Mouse (Mus musculus): ENCODE data around the gene Klhl40.

DNA sequence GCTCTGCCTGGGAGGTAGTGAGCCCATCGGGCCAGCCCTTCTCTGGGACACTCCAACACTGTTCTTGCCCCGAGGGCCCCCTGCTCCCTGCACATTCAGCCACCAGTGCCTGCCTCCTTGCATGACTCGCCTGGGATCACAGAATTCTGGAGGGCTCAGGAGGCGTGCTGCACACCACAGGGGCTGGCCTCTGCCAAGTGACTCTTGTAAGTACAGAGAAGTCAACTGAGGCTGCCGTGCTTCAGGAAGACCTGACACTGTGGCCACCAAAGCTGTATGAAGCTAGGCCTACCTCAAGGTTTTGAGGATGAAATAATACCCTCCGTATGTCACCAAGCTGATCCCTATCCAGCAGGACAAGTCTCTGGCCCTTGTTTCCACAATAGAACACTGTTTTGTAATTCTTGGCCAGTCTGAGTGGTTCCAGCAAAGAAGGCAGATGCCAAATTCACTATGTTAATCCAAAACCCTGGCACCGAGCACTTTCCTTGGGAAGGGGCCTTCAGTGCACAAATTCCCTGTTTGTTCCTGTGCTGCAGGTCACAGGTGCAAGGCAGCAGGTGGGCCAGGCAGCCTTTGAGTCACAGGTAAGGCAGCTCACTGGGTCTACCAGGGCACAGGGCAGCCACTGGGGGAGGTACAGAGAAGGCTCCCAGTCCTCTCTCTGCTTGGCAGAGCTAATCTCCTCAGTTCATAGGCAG is 42.5 kb downstream of the Klhl40 start:
- no peak for TF ChIP-seq POLR2A (IDR thresholded peaks at IDR 0.05; ENCODE audit: borderline replicate concordance, insufficient read depth, low read length)
- TF ChIP-seq CTCF (IDR thresholded peaks at IDR 0.05; ENCODE audit: borderline replicate concordance, insufficient read depth, low read depth, low read length), result no peak
